In the genomic region with DNA sequence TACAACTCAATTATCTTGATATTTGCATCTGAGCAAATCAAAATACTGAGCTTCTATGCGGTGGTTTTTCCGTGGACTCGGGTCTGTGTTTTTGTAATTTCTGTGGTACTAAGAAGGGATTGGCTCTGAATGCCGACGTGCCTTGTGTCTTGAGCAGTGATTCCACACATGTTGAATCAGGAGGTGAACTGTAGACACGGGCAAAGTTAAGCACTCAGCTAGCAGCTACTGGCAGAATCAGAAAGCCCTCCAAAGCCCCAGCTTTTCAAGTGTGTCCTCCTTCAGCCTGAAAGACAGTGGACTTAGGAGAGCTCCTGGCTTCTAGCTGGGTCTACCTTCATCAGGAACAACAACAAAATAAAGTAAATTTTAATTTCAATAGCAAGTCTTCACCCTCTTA, we compare ENCODE assay signal across 20 mouse cellular contexts.
DNase-seq lines count a peak whose midpoint lies in the region; ATAC-seq lines count a peak whose summit lies in the region.
"Had no signal": no experiment of that assay in that cellular context is flagged by ENCODE, and none has a peak within 500 bp of the region (broad histone marks: within the 10 kb centered on the region; RNA-seq: fewer than 3 reads in every experiment).

No protein-coding gene starts in this region.

- no peak overlapping the region for H3K4me3 ChIP-seq in midbrain, embryonic 10.5 days
- no peak overlapping the region for H3K4me3 ChIP-seq in midbrain, embryonic 16.5 days (ENCODE audit: low read depth, low read length)
- no peak overlapping the region for H3K4me3 ChIP-seq in forebrain, embryonic 10.5 days
- H3K4me3 ChIP-seq in forebrain, embryonic 12.5 days (replicated peaks) = no peak overlapping the region
- H3K4me3 ChIP-seq in forebrain, embryonic 16.5 days (replicated peaks; ENCODE audit: low read length) = no peak overlapping the region
- H3K4me3 ChIP-seq: embryonic facial prominence, embryonic 12.5 days; heart, embryonic 15.5 days; hindbrain, embryonic 13.5 days; intestine, embryonic 15.5 days had no signal

- DNase-seq in midbrain, embryonic 10.5 days (ENCODE audit: low spot score) = no peak
- DNase-seq in forebrain, embryonic 10.5 days (ENCODE audit: extremely low spot score, low spot score) = no peak
- no peak for DNase-seq in kidney, postnatal 25 days
- DNase-seq in urinary bladder, postnatal 14 days (ENCODE audit: low spot score) = no peak
- DNase-seq: adrenal gland, postnatal 10 days; cerebellum, adult 11-12 months; cerebellum, adult 9-10 months; cerebellum, postnatal 25 days; gastrocnemius, postnatal 10 days; heart, adult 18-20 months; heart, postnatal 14 days had no signal

- ATAC-seq in midbrain, embryonic 16.5 days = no peak
- no peak for ATAC-seq in forebrain, embryonic 12.5 days (ENCODE audit: low FRiP score)
- ATAC-seq in forebrain, embryonic 16.5 days = no peak
- ATAC-seq: intestine, embryonic 15.5 days had no signal

- H3K4me1 ChIP-seq in midbrain, embryonic 10.5 days = peaks cover 12% of the 10 kb centered on the region
- peaks cover 9% of the 10 kb centered on the region for H3K4me1 ChIP-seq in midbrain, embryonic 16.5 days (ENCODE audit: control insufficient read depth, insufficient read depth, low read length)
- peaks cover 21% of the 10 kb centered on the region for H3K4me1 ChIP-seq in forebrain, embryonic 10.5 days
- peaks cover 18% of the 10 kb centered on the region for H3K4me1 ChIP-seq in forebrain, embryonic 12.5 days
- peaks cover 28% of the 10 kb centered on the region for H3K4me1 ChIP-seq in forebrain, embryonic 16.5 days (replicated peaks; ENCODE audit: control insufficient read depth, insufficient read depth, low read length)
- H3K4me1 ChIP-seq: heart, embryonic 15.5 days had no signal

- WGBS in midbrain, embryonic 10.5 days = 85% methylated on average over 6 of the region's 6 CpGs
- WGBS in midbrain, embryonic 16.5 days = 65% methylated on average over 6 of the region's 6 CpGs
- 82% methylated on average over 6 of the region's 6 CpGs for WGBS in forebrain, embryonic 10.5 days
- 69% methylated on average over 6 of the region's 6 CpGs for whole genome bisulfite sequencing in forebrain, embryonic 12.5 days
- 34% methylated on average over 6 of the region's 6 CpGs for WGBS in forebrain, embryonic 16.5 days

- no peaks in the 10 kb centered on the region for H3K9me3 ChIP-seq in midbrain, embryonic 10.5 days (replicated peaks)
- no peaks in the 10 kb centered on the region for H3K9me3 ChIP-seq in midbrain, embryonic 16.5 days (replicated peaks; ENCODE audit: control insufficient read depth, low read length, poor library complexity, severe bottlenecking)
- no peaks in the 10 kb centered on the region for H3K9me3 ChIP-seq in forebrain, embryonic 10.5 days
- no peaks in the 10 kb centered on the region for H3K9me3 ChIP-seq in forebrain, embryonic 12.5 days
- no peaks in the 10 kb centered on the region for H3K9me3 ChIP-seq in forebrain, embryonic 16.5 days (ENCODE audit: control insufficient read depth, low read length)
- H3K9me3 ChIP-seq: embryonic facial prominence, embryonic 12.5 days; heart, embryonic 15.5 days; hindbrain, embryonic 13.5 days; intestine, embryonic 15.5 days had no signal

- H3K4me2 ChIP-seq in midbrain, embryonic 16.5 days (ENCODE audit: low read length) = no peak overlapping the region
- H3K4me2 ChIP-seq in forebrain, embryonic 12.5 days = no peak overlapping the region
- H3K4me2 ChIP-seq in forebrain, embryonic 16.5 days (ENCODE audit: low read length) = no peak overlapping the region
- H3K4me2 ChIP-seq: heart, embryonic 11.5 days; heart, embryonic 15.5 days; intestine, embryonic 15.5 days had no signal

- 0 out of 2 replicates have a peak overlapping the region, but pooled peaks have one; percentile 67 for H3K27ac ChIP-seq in midbrain, embryonic 10.5 days (replicated peaks)
- H3K27ac ChIP-seq in midbrain, embryonic 16.5 days (ENCODE audit: low read length) = no peak overlapping the region
- H3K27ac ChIP-seq in forebrain, embryonic 10.5 days = peak overlapping the region; percentile 73; the same call in 1 of the 2 replicates
- H3K27ac ChIP-seq in forebrain, embryonic 12.5 days = peak overlapping the region; percentile 59
- H3K27ac ChIP-seq in forebrain, embryonic 16.5 days (ENCODE audit: low read length) = peak overlapping the region; percentile 57
- H3K27ac ChIP-seq: embryonic facial prominence, embryonic 12.5 days; heart, embryonic 15.5 days; intestine, embryonic 15.5 days had no signal

- H3K9ac ChIP-seq in midbrain, embryonic 16.5 days (ENCODE audit: low read depth, low read length) = no peak overlapping the region
- no peak overlapping the region for H3K9ac ChIP-seq in forebrain, embryonic 12.5 days
- no peak overlapping the region for H3K9ac ChIP-seq in forebrain, embryonic 16.5 days (replicated peaks; ENCODE audit: low read depth, low read length)
- H3K9ac ChIP-seq: embryonic facial prominence, embryonic 12.5 days; heart, embryonic 15.5 days; hindbrain, embryonic 13.5 days; intestine, embryonic 15.5 days had no signal

- H3K27me3 ChIP-seq in midbrain, embryonic 10.5 days (ENCODE audit: low read depth, poor library complexity, severe bottlenecking) = no peaks in the 10 kb centered on the region
- H3K27me3 ChIP-seq in midbrain, embryonic 16.5 days (ENCODE audit: control insufficient read depth, insufficient read depth, low read depth, low read length) = no peaks in the 10 kb centered on the region
- H3K27me3 ChIP-seq in forebrain, embryonic 10.5 days (ENCODE audit: poor library complexity, severe bottlenecking) = peaks cover 18% of the 10 kb centered on the region; the same call in 1 of the 2 replicates
- H3K27me3 ChIP-seq in forebrain, embryonic 12.5 days = no peaks in the 10 kb centered on the region
- no peaks in the 10 kb centered on the region for H3K27me3 ChIP-seq in forebrain, embryonic 16.5 days (replicated peaks; ENCODE audit: control insufficient read depth, insufficient read depth, low read length)
- H3K27me3 ChIP-seq: embryonic facial prominence, embryonic 12.5 days; heart, embryonic 15.5 days; hindbrain, embryonic 13.5 days; intestine, embryonic 15.5 days had no signal

- no peaks in the 10 kb centered on the region for H3K36me3 ChIP-seq in midbrain, embryonic 10.5 days
- H3K36me3 ChIP-seq in midbrain, embryonic 16.5 days (ENCODE audit: control insufficient read depth, insufficient read depth, low read length) = no peaks in the 10 kb centered on the region
- H3K36me3 ChIP-seq in forebrain, embryonic 10.5 days (replicated peaks) = no peaks in the 10 kb centered on the region
- H3K36me3 ChIP-seq in forebrain, embryonic 12.5 days (replicated peaks) = no peaks in the 10 kb centered on the region
- H3K36me3 ChIP-seq in forebrain, embryonic 16.5 days (ENCODE audit: control insufficient read depth, insufficient read depth) = no peaks in the 10 kb centered on the region
- H3K36me3 ChIP-seq: embryonic facial prominence, embryonic 12.5 days; G1E; heart, embryonic 15.5 days; hindbrain, embryonic 13.5 days; intestine, embryonic 15.5 days had no signal
